Mouse (Mus musculus) liver, embryonic 16.5 days (tissue): Measurements from ENCODE around the gene Clec11a. TPM values are rescaled to one million over a fixed set of nuclear protein-coding genes. Genes with fewer than 3 reads are reported as not detected.

Experiments used
- ATAC-seq: fragments of 200-750 bp; cut with Nextera tagmentation; 2 replicates; pipeline ENCODE4 v1.8.0; 2017; ENCODE audit warnings: low read depth, mild to moderate bottlenecking, moderate number of reproducible peaks, moderate library complexity
- H3K27ac ChIP-seq: fragments of 300-500 bp; sonication (generic); 2 replicates; pipeline ENCODE4 v1.5.1; 2014; ENCODE audit warnings: mild to moderate bottlenecking, low read length
- H3K27me3 ChIP-seq: fragments of 300-500 bp; sonication (generic); 2 replicates; pipeline ENCODE4 v1.6.1; 2014; ENCODE audit warnings: low read depth, low read length, mixed read lengths; ENCODE audit not compliant: control insufficient read depth, insufficient read depth
- H3K36me3 ChIP-seq: fragments of 300-500 bp; sonication (generic); 2 replicates; pipeline ENCODE4 v1.6.1; 2014; ENCODE audit warnings: mild to moderate bottlenecking; ENCODE audit not compliant: control insufficient read depth, insufficient read depth
- H3K4me1 ChIP-seq: fragments of 300-500 bp; sonication (generic); 2 replicates; pipeline ENCODE4 v1.6.1; 2014; ENCODE audit warnings: low read depth, low read length, mixed read lengths; ENCODE audit not compliant: control insufficient read depth
- H3K4me2 ChIP-seq: fragments of 300-500 bp; sonication (generic); 2 replicates; pipeline ENCODE4 v1.6.1; 2014; ENCODE audit warnings: low read depth, low read length, mixed read lengths
- H3K4me3 ChIP-seq: fragments of 300-500 bp; sonication (generic); 2 replicates; pipeline ENCODE4 v1.5.1; 2014; ENCODE audit warnings: low read depth, mild to moderate bottlenecking, low read length
- H3K9ac ChIP-seq: fragments of 300-500 bp; sonication (generic); 2 replicates; pipeline ENCODE4 v1.6.1; 2014; ENCODE audit warnings: low read depth, low read length
- H3K9me3 ChIP-seq: fragments of 300-500 bp; sonication (generic); replicated peaks from 2 replicates; pipeline ENCODE4 v1.6.1; 2016; ENCODE audit warnings: low read length; ENCODE audit not compliant: control insufficient read depth
- WGBS: fragments of 180-500 bp; shearing (Covaris S2); extraction: QIAGEN DNeasy Blood & Tissue Kit; methylation state at CpG from one replicate; pipeline ENCODE4 v1.1.7; 2014; ENCODE audit not compliant: insufficient replicate concordance; 5-methylcytosine and 5-hydroxymethylcytosine counted together
- polyA plus RNA-seq: library from polyadenylated mRNA; unstranded; fragments of >200 nt; fragmentation: Nextera tagmentation; extraction: Ambion mirVana; gene quantifications from 2 replicates; pipeline ENCODE4 v1.2.1, GENCODE M21; 2015

Gene Clec11a
- polyA plus RNA-seq, 1 experiment from 2014 or later, result 0.46 TPM

GRCm38 (mm10) chr7:44290986-44291385 lies 15.7 kb downstream of the Clec11a start:
- no peaks in the 10 kb centered on the region for H3K36me3 ChIP-seq
- H3K4me2 ChIP-seq, result no peak overlapping the region
- no peaks in the 10 kb centered on the region for H3K27me3 ChIP-seq
- H3K4me1 ChIP-seq, result no peaks in the 10 kb centered on the region
- H3K9me3 ChIP-seq, result no peaks in the 10 kb centered on the region
- no peak for ATAC-seq
- H3K4me3 ChIP-seq, result no peak overlapping the region
- 49% methylated on average over 4 of the region's 4 CpGs for WGBS
- H3K27ac ChIP-seq, result no peak overlapping the region
- H3K9ac ChIP-seq, result no peak overlapping the region

- Histone ChIP-seq H3K9me3 (no peaks in the 10 kb centered on the region), H3K4me1 (no peaks in the 10 kb centered on the region), H3K36me3 (no peaks in the 10 kb centered on the region), H3K27me3 (no peaks in the 10 kb centered on the region), H3K27ac (no peak overlapping the region), H3K4me3 (no peak overlapping the region), H3K9ac (no peak overlapping the region), H3K4me2 (no peak overlapping the region)
- no peak for ATAC-seq
- WGBS, result 44% methylated on average over 7 of the region's 7 CpGs
These were observed 18.9 kb downstream of the Clec11a start for GRCm38 (mm10) chr7:44287760-44288159.

GRCm38 (mm10) chr7:44281586-44281985 lies 25.1 kb downstream of the Clec11a start:
- WGBS, result 63% methylated on average over 7 of the region's 7 CpGs
- Histone ChIP-seq H3K9me3 (no peaks in the 10 kb centered on the region), H3K4me3 (no peak overlapping the region), H3K36me3 (no peaks in the 10 kb centered on the region), H3K4me1 (no peaks in the 10 kb centered on the region), H3K9ac (no peak overlapping the region), H3K27me3 (no peaks in the 10 kb centered on the region), H3K27ac (no peak overlapping the region), H3K4me2 (no peak overlapping the region)
- ATAC-seq, result no peak

- no peaks in the 10 kb centered on the region for H3K4me1 ChIP-seq
- no peaks in the 10 kb centered on the region for H3K36me3 ChIP-seq
- 12% methylated on average over 1 of the region's 1 CpGs for WGBS
- no peak overlapping the region for H3K4me2 ChIP-seq
- no peaks in the 10 kb centered on the region for H3K27me3 ChIP-seq
- H3K27ac ChIP-seq, result no peak overlapping the region
- H3K9me3 ChIP-seq, result no peaks in the 10 kb centered on the region
- no peak overlapping the region for H3K4me3 ChIP-seq
- no peak for ATAC-seq
- no peak overlapping the region for H3K9ac ChIP-seq
These were observed 25.7 kb downstream of the Clec11a start for GRCm38 (mm10) chr7:44280959-44281358.

- no peak for ATAC-seq
- H3K27me3 ChIP-seq, result no peaks in the 10 kb centered on the region
- no peaks in the 10 kb centered on the region for H3K36me3 ChIP-seq
- 40% methylated on average over 2 of the region's 2 CpGs for whole genome bisulfite sequencing
- H3K4me1 ChIP-seq, result no peaks in the 10 kb centered on the region
- H3K4me2 ChIP-seq, result no peak overlapping the region
- no peaks in the 10 kb centered on the region for H3K9me3 ChIP-seq
- no peak overlapping the region for H3K9ac ChIP-seq
- no peak overlapping the region for H3K27ac ChIP-seq
- no peak overlapping the region for H3K4me3 ChIP-seq
These were observed 29.5 kb downstream of the Clec11a start for GRCm38 (mm10) chr7:44277250-44277622.

- 42% methylated on average over 10 of the region's 10 CpGs for WGBS
- Histone ChIP-seq H3K9me3 (no peaks in the 10 kb centered on the region), H3K27me3 (no peaks in the 10 kb centered on the region), H3K9ac (no peak overlapping the region), H3K36me3 (no peaks in the 10 kb centered on the region), H3K4me3 (no peak overlapping the region), H3K4me1 (no peaks in the 10 kb centered on the region), H3K4me2 (no peak overlapping the region), H3K27ac (no peak overlapping the region)
- no peak for ATAC-seq
These were observed 30.0 kb downstream of the Clec11a start for GRCm38 (mm10) chr7:44276461-44277249.

GRCm38 (mm10) chr7:44275546-44275945 lies 31.2 kb downstream of the Clec11a start:
- Histone ChIP-seq H3K4me3 (no peak overlapping the region), H3K27ac (no peak overlapping the region), H3K27me3 (no peaks in the 10 kb centered on the region), H3K9ac (no peak overlapping the region), H3K36me3 (no peaks in the 10 kb centered on the region), H3K4me2 (no peak overlapping the region), H3K4me1 (no peaks in the 10 kb centered on the region), H3K9me3 (no peaks in the 10 kb centered on the region)
- 63% methylated on average over 3 of the region's 3 CpGs for WGBS
- ATAC-seq, result no peak

GRCm38 (mm10) chr7:44274096-44274495 lies 32.6 kb downstream of the Clec11a start:
- Histone ChIP-seq H3K27ac (no peak overlapping the region), H3K4me1 (no peaks in the 10 kb centered on the region), H3K36me3 (no peaks in the 10 kb centered on the region), H3K4me3 (no peak overlapping the region), H3K9me3 (no peaks in the 10 kb centered on the region), H3K27me3 (no peaks in the 10 kb centered on the region), H3K4me2 (no peak overlapping the region), H3K9ac (no peak overlapping the region)
- 48% methylated on average over 11 of the region's 11 CpGs for WGBS
- no peak for ATAC-seq

- H3K9me3 ChIP-seq, result no peaks in the 10 kb centered on the region
- no peak overlapping the region for H3K9ac ChIP-seq
- H3K4me2 ChIP-seq, result no peak overlapping the region
- H3K36me3 ChIP-seq, result no peaks in the 10 kb centered on the region
- H3K27ac ChIP-seq, result no peak overlapping the region
- H3K27me3 ChIP-seq, result no peaks in the 10 kb centered on the region
- 58% methylated on average over 7 of the region's 7 CpGs for WGBS
- H3K4me1 ChIP-seq, result no peaks in the 10 kb centered on the region
- no peak overlapping the region for H3K4me3 ChIP-seq
- ATAC-seq, result no peak
These were observed 33.3 kb downstream of the Clec11a start for GRCm38 (mm10) chr7:44273446-44273845.
